Mouse (Mus musculus) midbrain, embryonic 16.5 days (tissue): ENCODE measurements around the gene Capn3. TPM values are rescaled to one million over a fixed set of nuclear protein-coding genes. Genes with fewer than 3 reads are reported as not detected.

Experiments
- ATAC-seq: fragments of 200-750 bp; cut with Nextera tagmentation; 2 replicates; pipeline ENCODE4 v1.8.0; 2017; ENCODE audit warnings: moderate TSS enrichment
- H3K27ac ChIP-seq: fragments of 300-500 bp; sonication (generic); 2 replicates; pipeline ENCODE4 v1.5.1; 2014; ENCODE audit warnings: mild to moderate bottlenecking, low read length, mixed read lengths
- H3K27me3 ChIP-seq: fragments of 300-500 bp; sonication (generic); 2 replicates; pipeline ENCODE4 v1.6.1; 2014; ENCODE audit warnings: low read depth, low read length, mixed read lengths; ENCODE audit not compliant: control insufficient read depth, insufficient read depth
- H3K36me3 ChIP-seq: fragments of 300-500 bp; sonication (generic); 2 replicates; pipeline ENCODE4 v1.6.1; 2014; ENCODE audit warnings: mild to moderate bottlenecking, low read length, moderate library complexity, mixed read lengths; ENCODE audit not compliant: control insufficient read depth, insufficient read depth
- H3K4me1 ChIP-seq: fragments of 300-500 bp; sonication (generic); 2 replicates; pipeline ENCODE4 v1.6.1; 2014; ENCODE audit warnings: mild to moderate bottlenecking, low read length, mixed read lengths; ENCODE audit not compliant: control insufficient read depth, insufficient read depth
- H3K4me2 ChIP-seq: fragments of 300-500 bp; sonication (generic); 2 replicates; pipeline ENCODE4 v1.6.1; 2014; ENCODE audit warnings: mild to moderate bottlenecking, low read length, mixed read lengths
- H3K4me3 ChIP-seq: fragments of 300-500 bp; sonication (generic); 2 replicates; pipeline ENCODE4 v1.5.1; 2014; ENCODE audit warnings: low read depth, mild to moderate bottlenecking, low read length, moderate library complexity, mixed read lengths
- H3K9ac ChIP-seq: fragments of 300-500 bp; sonication (generic); 2 replicates; pipeline ENCODE4 v1.6.1; 2014; ENCODE audit warnings: low read depth, low read length, mixed read lengths
- H3K9me3 ChIP-seq: fragments of 300-500 bp; sonication (generic); replicated peaks from 2 replicates; pipeline ENCODE4 v1.6.1; 2014; ENCODE audit warnings: mild to moderate bottlenecking, low read length, mixed read lengths; ENCODE audit not compliant: control insufficient read depth, poor library complexity, severe bottlenecking
- WGBS: fragments of 180-500 bp; shearing (Covaris S2); extraction: QIAGEN DNeasy Blood & Tissue Kit; methylation state at CpG from one replicate; pipeline ENCODE4 v1.1.7; 2014; 5-methylcytosine and 5-hydroxymethylcytosine counted together
- polyA plus RNA-seq: library from polyadenylated mRNA; unstranded; fragments of >200 nt; fragmentation: Nextera tagmentation; extraction: Ambion mirVana; gene quantifications from 2 replicates; pipeline ENCODE4 v1.2.1, GENCODE M21; 2015

Gene Capn3
- polyA plus RNA-seq, 1 experiment from 2014 or later: 0.53 TPM

GRCm38 (mm10) chr2:120452600-120452999 is 3.2 kb upstream of the Capn3 start:
- Histone ChIP-seq H3K4me3 (no peak overlapping the region), H3K4me1 (no peaks in the 10 kb centered on the region), H3K27me3 (no peaks in the 10 kb centered on the region), H3K36me3 (no peaks in the 10 kb centered on the region), H3K4me2 (no peak overlapping the region), H3K27ac (no peak overlapping the region), H3K9me3 (no peaks in the 10 kb centered on the region), H3K9ac (no peak overlapping the region)
- no peak for ATAC-seq
- WGBS: 86% methylated on average over 4 of the region's 4 CpGs

DNA sequence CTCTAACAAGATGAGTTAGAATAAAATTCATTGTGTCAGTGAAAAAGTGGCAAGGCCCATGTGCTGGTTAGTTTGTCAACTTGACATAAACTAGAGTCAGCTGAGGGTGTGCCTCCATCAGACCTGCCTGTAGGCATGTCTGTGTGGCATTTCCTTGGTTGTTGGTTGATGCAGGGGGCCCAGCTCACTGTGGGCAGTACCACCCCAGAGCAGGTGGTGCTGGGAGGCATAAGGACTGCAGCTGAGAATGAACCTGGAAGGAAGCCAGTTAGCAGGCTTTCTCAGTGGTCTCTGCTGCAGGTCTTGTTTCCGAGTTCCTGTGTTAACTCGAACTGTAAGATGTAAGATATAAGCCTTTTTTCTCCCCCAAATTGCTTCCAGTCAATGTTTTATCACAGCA is 832 bp upstream of the Capn3 start:
- H3K36me3 ChIP-seq: no peaks in the 10 kb centered on the region
- H3K4me3 ChIP-seq: no peak overlapping the region
- no peaks in the 10 kb centered on the region for H3K27me3 ChIP-seq
- H3K9me3 ChIP-seq: no peaks in the 10 kb centered on the region
- H3K27ac ChIP-seq: no peak overlapping the region
- WGBS: 84% methylated on average over 2 of the region's 2 CpGs
- H3K4me2 ChIP-seq: no peak overlapping the region
- no peaks in the 10 kb centered on the region for H3K4me1 ChIP-seq
- H3K9ac ChIP-seq: no peak overlapping the region
- ATAC-seq: no peak

DNA sequence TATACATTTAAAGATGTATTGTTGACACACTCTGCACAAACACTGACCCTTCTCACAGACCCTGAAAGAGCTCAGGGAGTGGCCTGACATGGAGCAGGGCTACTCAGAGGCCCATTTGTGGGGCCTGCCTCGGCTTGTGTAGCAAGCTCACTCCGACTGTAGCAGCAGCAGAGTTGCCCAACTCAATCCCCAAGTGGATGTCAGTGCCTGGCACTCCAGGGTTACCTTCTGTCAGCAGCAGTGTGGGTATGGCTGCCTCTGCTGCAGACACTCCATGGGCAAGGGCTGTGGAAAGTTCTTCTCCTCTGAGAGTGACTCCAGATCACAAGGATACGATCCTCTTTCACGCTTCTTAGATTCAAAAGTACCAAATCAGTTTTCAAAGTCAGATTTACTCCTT is 4.4 kb downstream of the Capn3 start:
- Histone ChIP-seq H3K27ac (no peak overlapping the region), H3K4me2 (no peak overlapping the region), H3K9ac (no peak overlapping the region), H3K27me3 (no peaks in the 10 kb centered on the region), H3K9me3 (no peaks in the 10 kb centered on the region), H3K4me1 (no peaks in the 10 kb centered on the region), H3K4me3 (no peak overlapping the region), H3K36me3 (no peaks in the 10 kb centered on the region)
- 87% methylated on average over 4 of the region's 4 CpGs for WGBS
- no peak for ATAC-seq

- no peak for ATAC-seq
- no peaks in the 10 kb centered on the region for H3K27me3 ChIP-seq
- H3K4me1 ChIP-seq: no peaks in the 10 kb centered on the region
- no peaks in the 10 kb centered on the region for H3K9me3 ChIP-seq
- no peak overlapping the region for H3K4me2 ChIP-seq
- H3K9ac ChIP-seq: no peak overlapping the region
- no peak overlapping the region for H3K27ac ChIP-seq
- H3K4me3 ChIP-seq: no peak overlapping the region
- 94% methylated on average over 7 of the region's 7 CpGs for WGBS
- H3K36me3 ChIP-seq: no peaks in the 10 kb centered on the region
These were observed 7.5 kb downstream of the Capn3 start for GRCm38 (mm10) chr2:120463328-120463727.

DNA sequence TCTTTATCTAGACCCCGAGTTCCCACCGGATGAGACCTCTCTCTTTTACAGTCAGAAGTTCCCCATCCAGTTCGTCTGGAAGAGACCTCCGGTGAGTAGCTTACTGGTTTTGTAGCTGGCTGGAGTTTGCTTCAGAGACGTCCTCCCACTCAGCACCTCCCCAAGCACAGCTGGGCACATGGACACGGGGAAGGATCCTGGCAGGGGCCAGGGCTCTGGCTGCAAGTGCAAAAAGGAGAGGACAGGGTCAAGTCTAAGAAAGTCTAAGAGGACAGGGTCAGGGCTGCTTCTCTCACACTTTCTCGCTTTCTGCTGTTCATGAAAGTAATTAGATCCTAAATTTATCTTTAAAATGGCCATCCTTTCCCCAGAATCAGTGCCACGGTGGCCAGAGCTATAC is 8.3 kb downstream of the Capn3 start:
- no peaks in the 10 kb centered on the region for H3K4me1 ChIP-seq
- H3K9me3 ChIP-seq: no peaks in the 10 kb centered on the region
- H3K9ac ChIP-seq: no peak overlapping the region
- no peaks in the 10 kb centered on the region for H3K27me3 ChIP-seq
- H3K4me3 ChIP-seq: no peak overlapping the region
- no peaks in the 10 kb centered on the region for H3K36me3 ChIP-seq
- H3K27ac ChIP-seq: no peak overlapping the region
- 77% methylated on average over 8 of the region's 8 CpGs for WGBS
- no peak for ATAC-seq
- H3K4me2 ChIP-seq: no peak overlapping the region

DNA sequence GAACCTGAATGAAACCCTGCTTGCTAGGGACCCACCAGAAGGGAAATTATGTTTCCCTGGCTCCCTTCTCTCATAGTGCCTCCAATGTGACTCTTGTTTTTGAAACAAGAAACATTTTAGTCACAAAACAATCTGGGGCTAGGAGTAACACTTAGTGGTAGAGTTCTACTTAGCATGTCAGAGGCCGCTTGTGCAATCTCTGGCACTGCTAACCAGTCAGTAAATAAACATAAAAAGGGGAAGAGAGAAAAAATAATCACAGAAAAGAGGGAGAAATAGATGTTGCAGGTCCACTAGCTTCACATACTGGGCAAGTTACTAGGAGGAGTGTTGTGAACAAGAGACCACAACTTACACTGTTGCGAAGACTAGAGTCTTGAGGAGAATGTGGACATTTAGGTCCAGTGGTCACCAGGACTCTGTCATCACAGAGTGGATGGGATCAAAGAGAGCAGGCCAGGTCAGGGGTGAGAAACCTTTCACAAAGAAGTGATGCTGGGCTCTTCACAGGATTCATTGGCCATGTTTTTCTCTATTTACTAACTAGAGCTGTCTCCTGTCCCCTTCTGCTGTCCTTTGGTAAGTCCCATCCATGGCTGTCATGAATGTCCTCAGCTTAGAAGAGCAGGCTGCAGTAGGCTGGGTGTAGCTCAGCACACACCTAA is 9.0 kb downstream of the Capn3 start:
- no peaks in the 10 kb centered on the region for H3K9me3 ChIP-seq
- no peaks in the 10 kb centered on the region for H3K36me3 ChIP-seq
- no peaks in the 10 kb centered on the region for H3K4me1 ChIP-seq
- no peak for ATAC-seq
- 94% methylated on average over 2 of the region's 2 CpGs for WGBS
- H3K9ac ChIP-seq: no peak overlapping the region
- H3K27me3 ChIP-seq: no peaks in the 10 kb centered on the region
- H3K4me3 ChIP-seq: no peak overlapping the region
- H3K4me2 ChIP-seq: no peak overlapping the region
- no peak overlapping the region for H3K27ac ChIP-seq

GRCm38 (mm10) chr2:120465397-120465785 is 9.6 kb downstream of the Capn3 start:
- Histone ChIP-seq H3K4me1 (no peaks in the 10 kb centered on the region), H3K27ac (no peak overlapping the region), H3K4me2 (no peak overlapping the region), H3K4me3 (no peak overlapping the region), H3K27me3 (no peaks in the 10 kb centered on the region), H3K9ac (no peak overlapping the region), H3K9me3 (no peaks in the 10 kb centered on the region), H3K36me3 (no peaks in the 10 kb centered on the region)
- ATAC-seq: no peak
- 96% methylated on average over 5 of the region's 5 CpGs for WGBS

DNA sequence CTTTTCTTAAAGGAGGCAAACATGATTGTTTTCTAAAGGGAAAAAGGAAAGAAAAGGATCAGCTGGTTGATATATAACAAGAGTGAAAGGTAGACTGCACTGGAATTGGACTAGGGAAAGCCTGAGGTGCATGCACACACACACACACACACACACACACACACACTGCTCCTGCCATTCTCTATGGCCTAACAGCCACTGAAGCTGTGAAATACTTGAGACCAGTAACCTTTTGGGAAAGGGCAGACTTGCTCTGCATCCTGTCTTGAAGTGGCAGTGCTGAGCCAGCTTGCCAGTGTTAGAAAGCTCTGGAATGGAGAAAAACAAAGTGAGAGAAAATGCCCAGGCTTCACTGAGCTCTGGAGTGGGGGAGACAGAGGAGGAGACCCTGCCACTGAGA is 12.2 kb downstream of the Capn3 start:
- Histone ChIP-seq H3K4me2 (no peak overlapping the region), H3K36me3 (no peaks in the 10 kb centered on the region), H3K27me3 (no peaks in the 10 kb centered on the region), H3K9ac (no peak overlapping the region), H3K4me1 (no peaks in the 10 kb centered on the region), H3K4me3 (no peak overlapping the region), H3K9me3 (no peaks in the 10 kb centered on the region), H3K27ac (no peak overlapping the region)
- no peak for ATAC-seq

GRCm38 (mm10) chr2:120469220-120469619 is 13.4 kb downstream of the Capn3 start:
- no peak for ATAC-seq
- H3K36me3 ChIP-seq: no peaks in the 10 kb centered on the region
- 88% methylated on average over 3 of the region's 3 CpGs for WGBS

More at GRCm38 (mm10) chr2:120469220-120469619, 13.4 kb downstream of the Capn3 start:
- Histone ChIP-seq H3K4me1 (no peaks in the 10 kb centered on the region), H3K4me2 (no peak overlapping the region), H3K4me3 (no peak overlapping the region), H3K27me3 (no peaks in the 10 kb centered on the region), H3K9ac (no peak overlapping the region), H3K9me3 (no peaks in the 10 kb centered on the region), H3K27ac (no peak overlapping the region)
